Mouse (Mus musculus) pancreas, adult 10 weeks (tissue): ENCODE results near the gene Tcirg1. TPM values are rescaled to one million over a fixed set of nuclear protein-coding genes. Genes with fewer than 3 reads are reported as not detected.

Experiments
- polyA plus RNA-seq: library from polyadenylated mRNA; stranded (reverse); fragments of 350-450 nt; fragmentation: Illumina TruSeq; extraction: RNeasy Lipid Tissue Mini Kit (QIAGEN cat#74804); gene quantifications from one replicate; pipeline ENCODE4 v1.2.3, GENCODE M21; 2015; ENCODE audit warnings: low read depth, low replicate concordance; ENCODE audit not compliant: insufficient read depth

Gene Tcirg1
- polyA plus RNA-seq = 67.9 TPM

DNA sequence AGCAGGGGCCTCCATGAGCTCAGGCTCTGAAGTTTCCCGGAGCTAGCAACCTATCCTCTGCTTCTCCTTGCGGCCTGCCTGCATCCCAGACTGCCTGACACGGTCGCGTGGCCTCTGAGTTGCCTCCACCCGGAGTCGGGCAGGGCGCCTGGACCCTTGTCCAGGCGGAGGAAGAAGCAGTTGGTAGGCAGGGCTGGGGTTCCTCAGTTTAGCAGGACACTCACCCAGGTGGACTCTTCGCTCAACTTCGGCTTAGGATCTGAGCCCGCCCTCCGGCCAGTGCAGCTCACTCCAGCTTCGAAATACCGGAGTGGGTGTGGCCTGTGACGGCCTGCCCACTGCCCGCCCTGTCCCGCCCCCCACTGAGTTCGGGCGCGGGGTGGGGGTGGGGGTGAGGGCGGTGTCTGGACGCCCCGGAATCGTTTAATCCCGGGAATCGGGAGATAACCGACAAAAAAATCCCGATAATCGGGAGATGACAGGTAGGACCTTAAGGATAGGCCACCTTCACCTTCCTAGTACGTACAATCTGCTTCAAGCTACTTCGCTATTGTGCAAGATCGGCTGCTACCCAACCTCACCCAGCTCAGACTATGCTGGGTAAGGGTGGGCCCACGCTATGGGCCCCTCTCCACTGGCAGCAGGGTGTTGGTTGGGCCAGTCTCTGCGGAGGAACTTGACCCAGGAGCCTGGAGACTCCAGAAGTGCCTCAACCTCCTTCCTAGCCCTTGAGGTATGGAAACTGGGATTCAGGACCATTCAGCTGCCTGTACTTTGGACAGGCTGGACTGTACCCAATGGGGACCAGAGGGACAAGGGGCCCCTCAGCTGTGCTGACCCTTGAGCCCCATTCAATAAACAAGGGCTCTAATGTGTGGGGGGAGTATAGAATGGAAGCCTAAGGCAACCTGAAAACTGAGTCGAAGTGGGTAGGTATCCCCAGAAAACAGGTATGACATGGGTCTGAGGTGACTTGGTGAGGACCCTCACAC lies at the start of gene Tcirg1:
Gene Tcirg1 (minus strand): TSS at position 339 of the 992 bp plus-strand sequence.

DNA sequence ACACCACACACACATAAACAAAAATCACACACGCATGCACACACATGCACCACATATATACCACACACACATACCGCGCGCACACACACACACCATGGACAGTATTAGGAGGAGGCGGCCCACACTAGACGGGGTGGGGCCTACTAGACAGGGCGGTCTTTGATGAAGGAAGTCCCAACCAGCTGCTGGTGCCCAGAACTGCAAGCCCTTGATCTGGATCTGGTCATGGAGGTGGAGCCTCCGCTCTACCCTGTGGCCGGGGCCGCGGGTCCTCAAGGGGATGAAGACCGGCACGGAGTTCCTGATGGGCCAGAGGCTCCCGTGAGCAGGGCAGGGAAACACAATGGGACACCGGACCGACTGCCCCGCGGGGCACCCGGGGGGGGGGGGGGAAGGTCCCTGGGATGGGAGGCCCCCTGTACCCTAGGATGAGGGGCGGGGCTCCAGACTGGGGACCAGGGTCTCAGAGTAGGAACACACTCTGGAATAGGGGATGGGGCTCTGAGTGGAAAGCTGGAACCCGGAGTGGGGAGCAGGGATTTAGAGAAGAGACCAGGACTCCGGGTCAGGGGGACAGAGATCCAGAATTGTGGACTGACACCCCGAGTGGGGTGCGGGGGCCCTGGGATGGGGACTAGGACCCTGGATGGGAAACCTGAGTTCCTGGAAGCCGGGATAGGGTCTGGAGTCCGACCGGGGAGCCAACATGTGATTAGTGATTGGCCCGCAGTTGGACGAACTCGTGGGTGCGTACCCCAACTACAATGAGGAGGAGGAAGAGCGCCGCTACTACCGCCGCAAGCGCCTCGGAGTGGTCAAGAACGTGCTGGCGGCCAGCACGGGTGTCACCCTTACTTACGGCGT lies 28.3 kb upstream of the Tcirg1 start, which contains the start of gene Unc93b1:
Gene Unc93b1 (plus strand): TSS at position 155 of the 864 bp plus-strand sequence.

DNA sequence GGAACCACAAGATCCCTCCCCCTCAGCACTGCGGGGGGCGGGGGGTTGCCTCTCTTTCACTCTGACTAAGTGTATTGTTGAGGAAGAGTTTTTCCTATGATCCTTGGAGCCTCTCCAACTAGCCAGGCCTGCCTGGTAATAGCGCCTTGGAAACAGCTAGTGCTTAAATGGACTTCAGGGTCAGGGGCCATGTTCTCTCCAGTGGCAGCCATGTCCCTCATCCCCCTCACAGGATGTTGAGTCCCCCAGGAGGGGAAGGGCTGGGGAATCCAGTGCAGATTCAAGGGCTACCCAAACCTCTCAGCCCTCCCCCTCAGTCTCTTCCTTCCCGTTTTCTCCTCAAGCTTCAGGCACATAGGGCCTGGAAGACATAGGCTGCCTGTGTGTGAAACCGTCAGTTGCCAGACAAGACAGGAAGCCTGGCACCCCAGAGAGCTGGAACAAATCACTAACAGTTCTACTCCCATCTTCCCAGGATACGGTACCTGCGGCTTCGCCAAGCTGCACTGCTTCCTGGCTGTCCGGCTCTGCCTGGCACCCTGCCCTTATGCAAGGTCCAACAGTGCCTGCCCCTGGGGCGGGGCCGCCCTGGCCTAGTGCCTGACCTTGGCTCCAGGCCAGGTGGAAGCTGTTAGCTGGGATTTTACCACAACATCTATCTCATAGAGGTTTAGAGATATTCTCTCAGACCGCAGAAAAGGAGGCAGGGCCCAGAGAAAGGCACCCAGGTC lies 22.4 kb upstream of the Tcirg1 start, which contains the start of gene Aldh3b1:
Gene Aldh3b1 (minus strand): TSS at position 598 of the 731 bp plus-strand sequence.

DNA sequence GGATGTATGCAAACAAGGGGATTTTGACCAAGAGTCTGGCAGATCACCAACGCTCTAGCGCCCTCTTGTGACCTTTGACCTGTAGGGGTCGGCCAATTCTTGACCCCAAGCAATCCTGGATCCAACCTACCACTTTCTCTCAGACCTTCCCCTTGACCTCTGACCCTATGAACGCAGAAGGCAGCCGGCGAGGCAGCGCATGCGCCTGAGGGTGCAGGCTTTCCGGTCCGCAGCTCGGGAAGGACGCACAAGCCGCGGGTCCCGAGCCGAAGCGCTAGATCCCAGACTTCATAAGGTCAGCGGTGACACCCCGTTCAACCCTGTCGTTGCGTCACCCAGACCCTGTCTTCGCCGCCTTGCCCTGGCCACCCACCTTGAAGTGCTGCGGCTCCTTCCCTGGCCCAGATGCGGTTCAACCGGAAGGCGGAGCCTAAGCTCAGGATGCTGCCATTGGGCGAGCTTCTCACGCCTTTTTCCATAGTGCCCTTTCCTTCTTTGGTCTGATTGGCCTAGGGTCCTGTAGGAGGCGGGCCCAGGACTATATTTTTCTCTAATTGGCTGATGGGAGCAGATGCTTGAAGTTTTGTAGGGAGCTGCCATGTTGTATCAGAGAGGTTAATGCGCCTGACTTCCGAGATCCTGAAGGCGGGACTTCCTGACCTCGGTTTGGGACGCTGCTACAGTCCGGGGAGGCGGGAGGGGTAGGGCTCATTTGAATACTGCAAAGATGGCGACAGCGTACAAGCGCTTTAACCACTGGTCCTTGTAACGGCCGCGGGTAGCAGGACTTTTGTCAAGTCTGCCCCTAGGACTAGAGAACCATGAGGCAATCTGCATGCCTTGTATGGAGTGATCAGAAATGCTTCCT lies 5.6 kb upstream of the Tcirg1 start, which contains the start of gene Ndufs8:
Gene Ndufs8 (minus strand): TSS at position 438 of the 868 bp plus-strand sequence.

DNA sequence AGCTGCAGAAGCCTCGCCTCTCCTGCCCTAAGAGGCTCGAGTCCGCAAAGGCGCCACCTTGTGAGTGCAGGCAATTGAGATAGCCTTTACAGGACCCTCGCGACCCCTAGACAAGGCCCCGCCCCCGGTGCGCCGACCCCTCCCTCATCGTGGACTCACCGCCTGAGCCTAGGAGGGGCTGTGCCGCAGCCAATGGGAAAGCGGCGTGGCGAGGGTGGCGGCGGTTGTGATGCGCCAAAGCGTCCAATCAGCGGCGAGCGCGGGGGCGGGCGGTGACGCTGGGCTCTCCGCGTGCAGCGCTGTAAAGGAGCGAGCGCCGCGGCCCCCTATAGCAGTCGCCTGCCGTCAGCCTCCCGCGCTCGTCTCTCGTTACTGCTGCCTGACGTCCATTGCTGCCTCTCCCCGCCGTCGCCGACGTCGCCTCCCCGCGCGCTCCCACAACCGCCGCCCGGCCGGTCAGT lies 55.4 kb downstream of the Tcirg1 start, which contains the start of gene Chka:
Gene Chka (plus strand): TSS at position 272 of the 461 bp plus-strand sequence.

Other genes starting within 250 kb of the Tcirg1 start
- 10.3 TPM for gene Lrp5, start 220.6 kb downstream of the Tcirg1 start, polyA plus RNA-seq
- gene 1810055G02Rik, start 198.8 kb downstream of the Tcirg1 start, polyA plus RNA-seq = 4.0 TPM
- gene Kmt5b, start 139.7 kb downstream of the Tcirg1 start, polyA plus RNA-seq = 11.8 TPM
- 61.3 TPM for gene Chka, start 55.4 kb downstream of the Tcirg1 start, polyA plus RNA-seq
- 32.0 TPM for gene Ndufs8, start 5.6 kb upstream of the Tcirg1 start, polyA plus RNA-seq
- gene Aldh3b1, start 22.7 kb upstream of the Tcirg1 start, polyA plus RNA-seq = 1.7 TPM
- 16.7 TPM for gene Unc93b1, start 28.1 kb upstream of the Tcirg1 start, polyA plus RNA-seq
- not detected for gene Aldh3b3, start 51.5 kb upstream of the Tcirg1 start, polyA plus RNA-seq
- gene Aldh3b2, start 65.2 kb upstream of the Tcirg1 start, polyA plus RNA-seq = 0.63 TPM
- gene Acy3, start 79.4 kb upstream of the Tcirg1 start, polyA plus RNA-seq = 3.5 TPM
- not detected for gene Tbx10, start 85.6 kb upstream of the Tcirg1 start, polyA plus RNA-seq
- 9.6 TPM for gene Nudt8, start 93.4 kb upstream of the Tcirg1 start, polyA plus RNA-seq
- gene Gm49405, start 93.5 kb upstream of the Tcirg1 start, polyA plus RNA-seq = 0.68 TPM
- gene Doc2g, start 96.2 kb upstream of the Tcirg1 start, polyA plus RNA-seq = 5.5 TPM
- gene Ndufv1, start 105.7 kb upstream of the Tcirg1 start, polyA plus RNA-seq = 42.7 TPM
- gene Gstp1, start 130.9 kb upstream of the Tcirg1 start, polyA plus RNA-seq = 449 TPM
- 112 TPM for gene Gstp2, start 138.9 kb upstream of the Tcirg1 start, polyA plus RNA-seq
- gene Gstp3, start 152.4 kb upstream of the Tcirg1 start, polyA plus RNA-seq = not detected
- 118 TPM for gene Cabp2, start 174.4 kb upstream of the Tcirg1 start, polyA plus RNA-seq
- gene Cdk2ap2, start 190.0 kb upstream of the Tcirg1 start, polyA plus RNA-seq = 35.8 TPM
- 10.6 TPM for gene Pitpnm1, start 192.9 kb upstream of the Tcirg1 start, polyA plus RNA-seq
- 19.1 TPM for gene Aip, start 218.7 kb upstream of the Tcirg1 start, polyA plus RNA-seq
- gene Gpr152, start 232.7 kb upstream of the Tcirg1 start, polyA plus RNA-seq = not detected
- not detected for gene Cabp4, start 236.9 kb upstream of the Tcirg1 start, polyA plus RNA-seq
- 31.1 TPM for gene Coro1b, start 241.5 kb upstream of the Tcirg1 start, polyA plus RNA-seq
- 8.4 TPM for gene Ptprcap, start 246.5 kb upstream of the Tcirg1 start, polyA plus RNA-seq